Mouse (Mus musculus) T-helper 17 cell (primary cell): ENCODE measurements at regions not wholly inside any gene's neighbourhood (a gene's known extent, or its start where the extent isn't known, plus 50 kb on each side); places are given as distances from the start of the nearest gene placed in this dataset.

Experiments used
- in situ Hi-C, 2 experiments: fragments of 300-600 bp; cut with MboI, MseI; formaldehyde crosslinking; loops; 1 replicate in 1 of 2; 2 replicates in 1 of 2; pipeline ENCODE4 v1.15.1; 2025; ENCODE audit warnings: high pct_unique_total_duplicates in 2 of 2

GRCm38 (mm10) chr7:48728396-48728795, 60.4 kb upstream of the Zdhhc13 start:
- in situ Hi-C loops: loop anchor here in 1 of 2 experiments (25.0 kb wide), 1 partner anchor 534 kb away; no protein-coding TSS in a partner anchor
